Mouse (Mus musculus) right cerebral cortex, postnatal 25 days (tissue): ENCODE results near the gene Lsm11.

Experiments used
- DNase-seq: peaks from one replicate; pipeline ENCODE4 v3.0.0; 2022

Gene Lsm11

DNA sequence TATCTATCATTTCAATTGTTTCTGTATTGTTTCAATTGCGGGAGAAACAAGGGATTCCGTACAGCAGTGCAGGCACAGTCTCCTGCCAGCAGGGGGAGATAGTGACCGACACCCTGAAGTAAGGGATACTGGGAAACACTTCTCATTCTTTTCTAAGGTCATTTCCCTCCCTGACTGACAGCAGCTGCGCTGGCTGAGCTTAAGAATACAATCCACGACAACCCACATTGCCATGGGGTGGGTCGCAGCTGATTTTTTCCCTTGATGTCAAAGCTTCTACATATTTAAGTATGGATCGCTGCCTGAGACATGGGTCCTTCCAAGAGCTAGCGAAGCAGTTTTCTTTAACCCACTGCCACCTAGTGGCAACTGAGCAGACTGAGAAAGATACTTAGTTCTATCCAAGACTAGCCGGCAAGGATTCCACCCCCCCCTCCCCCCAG, 18.1 kb downstream of the Lsm11 start:
- DNase-seq: peak; percentile 76

DNA sequence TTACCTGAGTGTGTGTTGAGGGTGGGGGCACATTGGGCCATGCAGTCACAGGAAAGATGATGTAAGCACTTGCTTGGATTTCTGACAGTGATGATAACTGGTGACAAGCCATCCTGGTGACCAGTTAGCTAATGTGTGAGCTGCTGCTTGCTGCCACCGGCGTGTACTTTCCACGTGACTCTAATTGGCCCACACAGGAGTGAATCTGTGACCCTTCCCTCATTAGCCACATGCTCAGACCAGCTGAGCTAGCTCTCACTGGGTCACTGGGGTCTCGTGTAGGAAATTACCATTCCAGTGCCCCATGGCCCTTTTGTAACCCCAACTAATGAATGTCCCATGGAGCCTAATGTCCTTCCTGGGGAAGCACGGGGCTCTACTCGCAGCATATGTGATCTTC, 19.3 kb downstream of the Lsm11 start:
- DNase-seq: no peak

DNA sequence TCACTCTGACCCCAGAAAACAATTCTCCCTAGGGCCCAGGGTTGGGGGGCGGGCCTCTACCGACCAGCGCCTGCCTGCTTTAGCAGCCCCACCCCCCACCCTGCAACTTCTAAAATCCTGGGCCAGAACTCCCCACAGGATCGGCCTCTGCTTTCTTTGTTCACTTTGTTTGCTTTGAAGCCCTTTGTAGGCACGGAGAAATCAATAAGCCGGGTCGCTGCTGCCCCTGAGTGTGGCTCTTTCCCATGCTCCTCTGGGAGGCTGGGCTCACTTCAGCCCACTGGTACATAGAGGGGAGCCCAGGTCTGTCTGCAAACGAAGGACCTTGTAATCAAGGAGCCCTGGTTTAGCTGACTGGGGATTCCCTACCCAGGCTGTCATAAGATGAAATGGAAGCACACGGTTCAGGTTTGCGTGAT, 23.2 kb downstream of the Lsm11 start:
- no peak for DNase-seq

DNA sequence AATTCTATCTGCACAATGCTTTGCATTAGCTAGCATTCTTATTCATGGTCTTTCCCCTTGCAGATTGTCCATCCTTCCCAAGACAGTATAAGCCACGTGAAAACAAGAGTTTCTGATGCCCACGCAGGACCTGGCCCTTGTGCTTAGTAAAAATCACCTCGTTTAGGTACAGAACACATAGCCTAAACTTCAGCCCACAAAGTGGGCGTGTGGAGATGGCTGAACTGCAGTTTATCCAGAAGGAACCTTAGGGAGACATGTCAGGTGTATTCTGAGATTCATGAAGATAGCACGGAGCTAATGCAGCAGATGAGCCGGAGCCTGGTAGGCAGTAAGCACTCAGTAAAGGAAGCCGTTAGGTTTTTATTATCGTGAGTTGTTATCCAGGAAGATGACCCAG, 23.7 kb downstream of the Lsm11 start:
- no peak for DNase-seq

DNA sequence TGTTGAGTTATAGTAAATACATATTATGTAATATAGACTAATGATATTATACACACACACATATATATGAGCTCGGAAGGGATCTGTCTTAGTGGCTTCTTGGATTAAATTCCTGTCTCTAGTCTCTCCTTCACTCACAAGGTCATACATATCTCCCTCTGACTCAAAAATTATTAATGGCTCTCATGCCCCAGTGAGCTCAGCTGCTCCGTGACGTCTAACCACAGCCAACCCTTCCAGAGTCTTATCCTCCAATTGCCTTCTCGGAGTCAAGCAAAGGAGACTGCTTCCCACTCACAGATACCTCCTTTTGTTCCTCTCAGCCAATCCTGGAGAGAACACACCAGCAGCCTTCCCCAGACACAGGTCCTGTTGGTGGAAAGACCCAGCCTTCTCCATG, 25.9 kb downstream of the Lsm11 start:
- DNase-seq: no peak

DNA sequence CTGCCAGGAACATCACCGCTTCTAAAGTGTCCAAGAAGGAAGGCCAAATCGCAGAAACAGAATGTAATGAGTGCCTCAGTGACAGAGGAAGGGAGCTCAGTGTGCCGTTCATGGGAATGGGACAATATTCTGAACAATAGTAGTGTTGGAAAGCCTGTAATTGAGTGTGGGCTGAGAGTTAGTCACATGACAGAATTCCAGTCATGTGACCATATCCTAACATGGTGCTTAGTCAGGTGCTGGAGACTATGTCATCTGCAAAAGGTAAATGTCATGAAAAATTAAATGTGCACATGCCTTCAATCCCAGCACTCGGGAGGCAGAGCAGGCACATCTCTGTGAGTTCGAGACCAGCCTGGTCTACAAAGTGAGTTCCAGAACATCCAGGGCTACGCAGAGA, 26.7 kb downstream of the Lsm11 start:
- DNase-seq: no peak

DNA sequence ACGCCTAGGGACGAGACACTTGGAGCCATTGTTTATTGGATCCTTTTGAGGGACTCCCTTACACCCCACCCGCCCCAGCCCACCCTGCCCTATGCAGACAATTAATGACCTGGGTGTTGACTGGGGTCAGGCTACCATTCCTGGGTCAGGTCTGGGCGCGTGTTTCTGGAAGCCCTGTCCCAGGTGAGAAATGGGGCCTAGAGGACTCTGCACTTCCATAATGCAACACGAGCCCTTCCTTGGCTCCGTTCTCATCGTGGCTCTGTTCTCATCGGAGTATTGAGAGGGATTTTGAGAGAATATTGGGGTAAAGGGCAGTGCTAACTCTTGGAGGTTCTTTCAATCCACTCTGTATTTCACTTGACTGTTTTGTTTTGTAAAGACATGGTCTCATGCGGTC, 28.5 kb downstream of the Lsm11 start:
- no peak for DNase-seq

DNA sequence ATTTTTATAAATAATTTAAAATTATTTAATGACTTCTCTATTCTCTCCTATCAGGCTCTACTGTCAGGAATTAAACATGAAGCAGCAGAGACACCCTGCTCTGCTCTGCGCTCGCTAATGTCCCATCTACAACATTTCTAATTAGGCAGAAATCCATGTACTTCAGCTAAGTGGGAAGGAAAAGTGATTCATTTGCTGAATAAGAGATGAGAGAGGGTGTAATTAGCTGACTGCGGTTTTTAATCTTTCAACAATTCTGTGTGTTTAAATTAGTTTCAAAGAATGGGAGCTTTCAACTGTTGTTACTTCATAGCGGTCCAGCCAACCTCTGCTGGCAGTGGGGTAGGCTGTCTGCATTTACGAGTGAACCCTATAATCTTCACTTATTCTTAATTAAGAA, 34.0 kb downstream of the Lsm11 start:
- no peak for DNase-seq

DNA sequence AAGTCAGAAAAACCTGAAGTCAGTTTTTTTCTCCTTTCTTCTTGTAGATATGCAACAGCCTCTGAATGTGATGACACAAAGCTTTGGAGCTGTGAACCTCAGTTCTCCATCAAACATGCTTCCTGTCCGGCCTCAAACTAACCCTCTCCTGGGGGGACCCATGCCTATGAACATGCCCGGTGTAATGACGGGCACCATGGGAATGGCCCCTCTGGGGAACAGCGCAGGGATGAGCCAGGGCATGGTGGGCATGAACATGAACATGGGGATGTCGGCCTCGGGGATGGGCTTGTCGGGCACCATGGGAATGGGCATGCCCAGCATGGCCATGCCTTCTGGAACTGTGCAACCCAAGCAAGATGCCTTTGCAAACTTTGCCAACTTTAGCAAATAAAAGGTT, 35.8 kb downstream of the Lsm11 start:
- no peak for DNase-seq

DNA sequence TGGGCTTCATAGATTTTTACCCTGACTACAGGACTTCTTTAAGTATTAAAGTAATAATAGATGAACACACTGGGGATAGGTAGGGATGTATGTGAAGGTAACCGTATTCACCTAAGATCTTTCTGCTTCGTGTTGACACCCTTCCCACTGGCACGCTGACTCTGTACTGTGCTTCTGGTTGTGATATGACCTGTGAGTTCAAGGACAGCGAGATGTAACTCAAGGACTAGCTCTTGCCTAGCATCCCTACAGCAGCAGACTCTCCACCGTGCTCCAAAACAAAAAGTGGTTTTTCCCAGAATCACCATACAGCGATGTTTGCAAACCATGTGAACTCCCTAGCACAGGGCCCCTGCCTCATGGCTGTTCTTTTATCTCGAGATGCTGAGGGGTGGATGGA, 36.7 kb downstream of the Lsm11 start:
- no peak for DNase-seq

DNA sequence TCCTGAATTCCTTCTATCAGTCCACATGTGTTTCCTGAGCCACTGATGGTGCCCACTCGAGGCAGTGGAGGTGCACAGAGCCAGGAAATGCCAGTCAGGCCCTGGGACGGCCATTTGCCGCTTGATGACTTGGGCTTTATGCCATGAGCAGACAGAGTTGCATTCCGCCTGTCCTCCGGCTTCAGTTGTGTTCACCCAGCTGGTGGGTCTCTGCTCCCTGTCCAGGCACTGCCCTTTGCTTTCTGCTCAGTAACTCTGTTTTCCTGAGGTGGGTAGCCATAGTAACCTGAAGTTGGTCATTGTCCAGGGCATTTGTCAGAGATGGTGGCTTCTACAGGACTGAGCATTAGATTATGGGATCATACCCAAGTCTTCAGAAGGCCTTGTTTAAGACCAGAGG, 37.4 kb downstream of the Lsm11 start:
- no peak for DNase-seq

DNA sequence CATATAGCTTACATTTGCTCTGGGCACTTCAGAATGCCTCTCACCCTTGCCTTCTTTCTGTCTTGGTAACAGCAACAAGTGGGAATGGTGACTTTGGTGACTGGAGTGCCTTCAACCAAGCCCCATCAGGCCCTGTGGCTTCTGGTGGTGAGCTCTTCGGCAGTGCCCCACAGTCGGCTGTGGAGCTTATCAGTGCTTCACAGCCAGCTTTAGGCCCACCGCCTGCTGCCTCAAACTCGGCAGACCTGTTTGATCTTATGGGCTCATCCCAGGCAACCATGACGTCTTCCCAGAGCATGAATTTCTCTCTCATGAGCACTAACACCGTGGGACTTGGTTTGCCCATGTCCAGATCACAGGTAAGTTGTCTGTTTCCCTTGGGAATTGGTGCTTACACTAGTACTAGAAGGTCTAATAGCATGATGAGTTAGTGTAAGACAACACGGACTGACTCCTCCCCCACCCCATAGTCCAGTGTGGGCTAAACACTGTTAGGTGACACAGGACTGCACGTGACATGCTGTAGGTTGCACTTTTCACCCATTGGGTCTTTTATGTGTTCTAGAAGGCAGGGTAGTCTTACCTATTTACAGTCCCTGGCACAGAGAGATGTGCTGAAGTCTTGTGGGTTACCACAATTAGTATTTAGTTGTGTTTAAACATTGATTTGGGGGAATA, 38.5 kb downstream of the Lsm11 start:
- DNase-seq: no peak

DNA sequence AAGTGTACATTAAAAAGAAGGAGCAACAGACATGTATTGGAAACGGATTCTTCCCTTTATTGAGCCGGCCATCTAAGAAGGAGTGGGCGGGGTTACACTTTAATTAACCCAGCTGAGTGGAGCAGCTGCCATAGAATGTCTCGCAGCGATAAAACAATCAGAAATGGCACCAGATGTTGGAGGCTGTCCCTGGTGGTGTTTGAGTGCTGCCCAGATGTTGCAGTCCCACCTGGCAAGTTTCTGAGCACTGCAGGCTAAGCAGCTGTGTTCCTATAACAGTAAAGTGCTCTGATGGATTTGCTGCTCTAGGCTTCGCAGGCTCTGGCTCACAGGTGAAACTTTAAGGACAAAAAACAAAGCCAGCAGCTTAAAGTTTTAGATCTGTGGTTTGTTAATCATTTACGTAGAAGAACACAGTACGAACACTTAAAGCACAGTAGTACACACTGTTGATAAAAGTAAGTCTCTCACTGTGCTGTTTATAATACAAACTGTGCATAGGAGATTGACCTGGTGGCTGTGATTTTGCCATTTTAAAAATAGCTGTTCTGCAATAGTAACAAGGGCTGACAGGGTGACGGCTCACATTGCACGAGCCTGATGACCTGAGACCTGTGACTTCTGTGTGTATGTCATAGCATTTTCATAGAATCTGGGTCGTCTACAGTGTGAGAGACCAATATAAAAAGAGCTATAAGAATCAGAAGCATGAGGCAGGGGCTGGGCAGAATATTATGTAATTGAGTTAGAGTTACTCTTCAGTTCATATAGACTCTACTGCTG, 44.3 kb downstream of the Lsm11 start:
- DNase-seq: no peak

DNA sequence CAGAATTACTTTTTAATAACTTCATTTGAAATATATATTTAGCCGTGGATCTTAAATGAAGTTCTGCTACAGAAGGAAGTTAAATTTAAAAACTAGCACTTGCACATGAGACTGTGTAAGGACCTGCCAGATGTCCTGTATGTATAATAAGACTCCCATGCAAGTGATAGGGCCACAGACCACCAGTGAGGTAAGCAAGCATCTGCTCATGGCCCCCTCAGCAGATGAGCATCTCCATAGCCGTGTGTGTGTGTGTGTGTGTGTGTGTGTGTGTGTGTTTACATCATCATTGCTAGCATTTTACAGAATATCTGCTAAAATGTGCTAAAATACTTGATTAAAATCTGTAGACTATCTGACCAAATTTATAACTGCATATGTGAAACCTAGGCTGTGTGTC, 47.3 kb downstream of the Lsm11 start:
- DNase-seq: no peak

DNA sequence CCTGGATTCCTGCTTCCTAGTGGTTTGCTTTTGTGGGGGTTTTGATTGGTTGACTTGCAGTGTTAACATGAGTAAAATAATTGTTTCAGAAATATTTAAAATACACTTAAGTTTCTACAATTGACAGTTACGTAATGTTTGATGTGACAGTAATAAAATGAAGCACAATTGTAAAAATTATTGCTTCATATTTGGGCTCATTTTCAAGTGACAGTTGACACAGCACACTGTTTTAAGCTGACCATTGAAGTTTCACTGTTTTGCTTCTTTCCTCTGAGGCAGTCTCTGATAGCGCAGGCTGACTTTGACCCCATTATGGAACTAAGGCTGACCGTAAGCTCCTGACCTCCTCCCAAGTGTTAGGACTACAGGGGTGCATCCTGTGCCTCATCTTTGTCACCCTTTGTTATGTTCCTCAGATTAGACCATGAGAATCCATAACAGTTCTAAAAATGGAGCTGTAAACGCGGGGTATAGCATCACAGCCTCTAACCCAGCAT, 51.8 kb downstream of the Lsm11 start:
- DNase-seq: no peak

DNA sequence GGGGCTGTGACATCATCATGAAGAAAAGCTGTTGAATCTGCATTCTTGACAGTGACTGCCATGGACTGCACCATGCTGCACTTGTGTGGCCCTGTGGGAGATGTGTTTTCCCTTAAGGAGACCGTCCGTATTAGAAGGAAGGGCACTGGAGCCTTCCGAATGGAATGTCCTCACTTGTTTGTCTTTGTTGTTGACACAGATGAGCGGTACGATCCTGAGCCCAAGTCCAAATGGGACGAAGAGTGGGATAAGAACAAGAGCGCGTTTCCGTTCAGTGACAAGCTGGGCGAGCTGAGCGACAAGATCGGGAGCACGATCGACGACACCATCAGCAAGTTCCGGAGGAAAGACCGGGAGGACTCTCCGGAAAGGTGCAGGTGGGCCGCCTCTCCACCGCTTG, 54.3 kb downstream of the Lsm11 start:
- DNase-seq: no peak

DNA sequence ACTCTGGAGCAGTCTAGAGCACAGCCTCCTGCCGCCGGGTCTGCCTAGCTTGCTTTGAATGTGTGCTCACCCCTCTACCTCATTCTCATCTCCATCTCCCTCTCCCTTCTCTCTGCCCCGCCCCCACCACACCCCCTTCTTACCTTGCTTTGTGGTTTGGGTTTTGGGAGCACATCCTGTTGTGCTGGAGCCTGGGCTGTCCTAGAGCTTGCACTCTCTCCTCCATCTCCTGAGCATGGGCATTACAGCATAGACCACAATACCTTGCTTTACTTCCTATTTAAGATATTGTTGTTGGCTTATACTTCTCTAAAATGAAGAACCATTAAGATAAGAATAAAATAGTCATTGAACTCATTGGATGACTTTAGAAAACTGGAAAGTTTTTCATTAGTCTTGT, 54.8 kb downstream of the Lsm11 start:
- DNase-seq: no peak

DNA sequence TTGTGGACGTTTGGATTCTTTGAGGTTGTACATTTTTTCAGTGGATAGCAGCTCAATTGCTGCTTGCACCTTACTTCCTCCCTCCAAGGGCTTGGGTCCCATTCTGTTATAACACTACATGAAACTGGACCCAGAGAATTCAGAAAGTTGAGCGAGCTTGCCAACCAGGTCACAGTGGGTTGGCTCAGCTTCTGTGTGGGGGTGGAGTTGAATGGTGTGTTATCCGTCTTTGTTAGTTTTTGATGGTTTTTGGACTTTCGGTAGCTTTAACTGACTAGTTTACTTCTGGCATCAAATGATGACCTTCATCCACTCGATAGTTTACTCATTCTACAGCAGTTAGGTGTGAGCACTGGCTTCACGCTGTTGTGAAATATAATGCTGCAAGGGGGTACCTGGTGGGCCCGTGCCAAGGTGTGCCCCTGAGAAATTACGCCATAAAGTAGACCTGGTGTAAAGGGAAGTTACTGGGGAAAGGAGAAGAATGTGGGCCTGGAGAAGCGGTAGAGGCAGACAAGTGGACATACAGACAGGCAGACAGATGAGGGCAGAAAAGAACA, 56.2 kb downstream of the Lsm11 start:
- DNase-seq: no peak

DNA sequence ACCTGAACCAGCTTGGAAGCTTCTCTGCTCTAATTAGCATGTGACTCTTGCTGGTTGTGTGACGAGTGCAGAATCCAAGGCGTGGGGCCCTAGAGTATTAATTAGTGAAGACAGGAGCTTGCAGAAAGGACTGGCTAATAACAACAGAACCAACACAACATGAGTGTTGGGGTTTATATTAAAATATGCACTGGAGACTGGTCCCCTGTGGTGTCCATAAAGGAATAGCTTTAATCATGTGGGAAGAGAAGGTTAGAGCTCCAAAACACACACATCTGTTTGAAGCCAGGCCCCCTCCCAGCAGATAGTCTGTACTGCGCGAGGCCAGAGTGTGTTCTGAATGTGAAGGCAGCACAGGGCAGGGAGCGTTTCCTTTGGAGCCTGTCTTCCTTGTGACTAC, 58.1 kb downstream of the Lsm11 start:
- no peak for DNase-seq

DNA sequence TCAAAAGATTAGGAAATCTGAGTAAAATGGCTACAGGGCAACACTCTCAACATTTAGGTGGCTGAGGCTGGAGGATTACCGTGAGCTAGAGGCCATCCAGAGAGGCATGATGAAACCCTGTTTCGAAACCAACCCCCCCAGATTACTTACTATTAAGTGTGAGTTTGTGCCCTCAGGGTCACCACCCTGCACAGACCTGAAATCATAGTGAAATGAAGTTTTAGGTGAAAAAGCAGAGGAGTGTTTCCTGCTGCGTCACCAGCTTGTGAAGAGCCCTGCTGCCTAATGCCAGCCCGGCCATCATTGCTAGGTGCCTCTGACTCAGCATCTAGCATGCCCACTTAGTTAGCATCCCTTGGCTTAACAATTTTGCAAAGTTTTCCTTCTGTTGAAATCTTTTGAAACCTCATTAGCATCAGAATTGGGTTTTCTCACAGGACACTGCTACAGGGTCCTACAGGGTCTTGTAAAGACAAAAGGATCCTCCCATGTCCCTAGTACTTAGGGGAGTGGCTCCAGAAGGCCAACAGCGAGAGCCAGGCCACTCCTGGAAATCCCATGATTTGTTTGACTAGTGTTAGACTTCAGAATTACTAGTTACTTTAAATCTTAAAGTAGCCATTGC, 59.0 kb downstream of the Lsm11 start:
- DNase-seq: no peak

DNA sequence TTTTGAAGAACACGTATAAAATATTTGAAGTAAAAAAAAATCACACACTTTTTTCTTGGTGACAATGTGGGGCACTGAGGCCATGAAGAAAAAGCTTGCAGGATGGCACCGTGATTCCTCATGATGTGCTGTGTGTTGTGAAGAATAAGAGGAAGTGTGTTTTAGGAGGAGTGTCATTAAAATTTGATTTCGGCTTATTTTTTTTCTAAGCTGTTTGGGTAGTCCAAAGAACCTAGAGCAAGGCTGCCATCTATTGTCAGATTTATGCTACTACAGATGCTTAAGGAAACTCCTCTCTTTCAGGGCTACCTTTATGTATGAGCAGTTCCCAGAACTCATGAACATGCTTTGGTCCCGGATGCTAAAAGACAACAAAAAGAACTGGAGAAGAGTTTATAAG, 60.7 kb downstream of the Lsm11 start:
- no peak for DNase-seq

DNA sequence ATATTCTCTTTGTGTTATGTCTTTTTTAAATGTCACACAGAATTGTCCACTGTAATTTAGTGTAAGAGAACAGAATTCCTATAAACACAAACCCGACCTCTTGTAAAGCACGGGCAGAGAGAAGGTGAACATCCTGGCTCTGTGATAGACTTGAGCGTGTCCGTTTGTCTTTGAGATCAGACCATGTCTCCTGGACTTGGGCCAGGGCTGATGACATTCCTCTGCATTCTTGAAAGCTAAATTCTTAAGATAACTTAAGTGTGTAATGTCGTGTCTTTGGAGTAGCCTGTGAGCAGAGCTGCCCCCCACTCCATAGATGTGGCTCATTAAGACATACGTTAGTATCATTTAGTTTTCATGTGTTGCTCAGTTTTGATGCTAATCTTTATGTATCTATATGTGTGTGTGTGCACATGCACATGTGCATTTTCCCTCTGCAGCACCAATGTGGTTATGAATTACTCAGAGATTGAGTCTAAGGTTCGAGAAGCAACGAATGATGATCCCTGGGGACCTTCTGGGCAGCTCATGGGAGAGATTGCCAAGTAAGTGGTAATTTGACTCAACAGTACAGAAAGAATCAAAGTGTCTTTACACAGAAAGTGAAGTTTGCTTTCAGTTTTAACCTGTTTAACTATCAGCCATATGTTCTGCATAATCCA, 61.3 kb downstream of the Lsm11 start:
- DNase-seq: no peak

DNA sequence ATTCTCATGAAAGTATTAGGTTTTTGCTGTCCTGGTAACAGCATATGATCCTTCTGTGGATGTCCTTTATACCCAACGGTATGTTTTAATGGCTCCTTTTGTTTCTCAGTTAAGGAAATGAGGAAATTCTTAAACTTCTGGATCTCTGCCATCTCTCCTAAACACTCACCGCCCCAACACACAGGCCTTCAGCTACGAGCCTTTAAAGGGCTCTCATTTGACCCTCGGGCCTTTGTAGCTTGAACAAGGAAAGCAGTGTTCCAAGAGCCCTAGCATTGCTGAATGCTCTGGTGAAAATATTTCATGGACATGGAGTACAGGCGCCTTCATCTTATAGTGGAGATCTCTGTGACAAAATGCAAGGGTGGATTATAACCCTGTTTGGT, 63.1 kb downstream of the Lsm11 start:
- no peak for DNase-seq
